Mouse (Mus musculus) bone marrow, adult 2 months (tissue): Measurements from ENCODE around the gene Tdrd5.

Source experiments
- CTCF ChIP-seq: fragments of 200-500 bp; IDR thresholded peaks from 2 replicates; pipeline ENCODE4 v1.5.1; 2011; ENCODE audit warnings: low read length, control low read depth; ENCODE audit not compliant: control insufficient read depth, insufficient read depth
- POLR2A ChIP-seq: fragments of 200-500 bp; IDR thresholded peaks from 2 replicates; pipeline ENCODE4 v1.6.1; 2011; ENCODE audit warnings: low read depth, mild to moderate bottlenecking, control low read depth, low read length, borderline replicate concordance; ENCODE audit not compliant: control insufficient read depth

DNA sequence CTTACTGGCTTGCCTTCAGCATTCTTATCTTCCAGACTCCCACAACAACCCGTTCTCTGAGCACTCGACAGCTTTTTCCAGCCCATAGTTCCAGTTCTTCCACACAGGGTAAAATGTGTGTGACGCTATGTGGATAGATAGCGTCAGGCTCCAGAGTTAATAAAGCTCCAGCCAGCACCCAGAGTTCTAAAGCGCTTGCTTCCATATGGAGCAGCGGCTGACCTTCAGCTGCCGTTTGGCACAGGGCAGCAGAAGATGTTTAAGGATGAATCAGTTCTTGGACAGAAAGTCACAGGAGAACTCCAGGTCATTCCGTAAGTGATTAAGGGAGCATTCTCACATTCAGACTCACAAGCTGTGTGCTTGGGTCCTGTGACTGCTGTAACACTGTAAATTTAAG, 85.5 kb downstream of the Tdrd5 start:
- TF ChIP-seq CTCF (no peak), POLR2A (no peak)
